Mouse (Mus musculus) forebrain, embryonic 11.5 days (tissue): ENCODE data around the gene Drd3. TPM values are rescaled to one million over a fixed set of nuclear protein-coding genes. Genes with fewer than 3 reads are reported as not detected.

Experiments
- ATAC-seq: fragments of 200-750 bp; cut with Nextera tagmentation; replicated peaks from 2 replicates; pipeline ENCODE4 v1.8.0; 2017; ENCODE audit warnings: moderate TSS enrichment; ENCODE audit not compliant: low FRiP score
- DNase-seq: peaks from one replicate; pipeline ENCODE4 v3.0.0-alpha.2; 2017; ENCODE audit warnings: low spot score
- H3K27ac ChIP-seq: fragments of 300-500 bp; sonication (generic); 2 replicates; pipeline ENCODE4 v1.5.1; 2014; ENCODE audit warnings: low read depth, low read length
- H3K27me3 ChIP-seq: fragments of 300-500 bp; sonication (generic); 2 replicates; pipeline ENCODE4 v1.6.1; 2014; ENCODE audit warnings: mild to moderate bottlenecking, low read length, mixed read lengths; ENCODE audit not compliant: control insufficient read depth, insufficient read depth
- H3K36me3 ChIP-seq: fragments of 300-500 bp; sonication (generic); 2 replicates; pipeline ENCODE4 v1.6.1; 2014; ENCODE audit warnings: mild to moderate bottlenecking, low read length, moderate library complexity, mixed read lengths; ENCODE audit not compliant: control insufficient read depth, insufficient read depth
- H3K4me1 ChIP-seq: fragments of 300-500 bp; sonication (generic); replicated peaks from 2 replicates; pipeline ENCODE4 v1.6.1; 2014; ENCODE audit warnings: low read length, mixed read lengths; ENCODE audit not compliant: control insufficient read depth, insufficient read depth
- H3K4me2 ChIP-seq: fragments of 300-500 bp; sonication (generic); 2 replicates; pipeline ENCODE4 v1.6.1; 2014; ENCODE audit warnings: low read depth, mild to moderate bottlenecking, low read length, moderate library complexity, mixed read lengths; ENCODE audit not compliant: severe bottlenecking
- H3K4me3 ChIP-seq: fragments of 300-500 bp; sonication (generic); 2 replicates; pipeline ENCODE4 v1.5.1; 2014; ENCODE audit warnings: low read depth, low read length
- H3K9ac ChIP-seq: fragments of 300-500 bp; sonication (generic); 2 replicates; pipeline ENCODE4 v1.6.1; 2014; ENCODE audit warnings: low read length
- H3K9me3 ChIP-seq: fragments of 300-500 bp; sonication (generic); 2 replicates; pipeline ENCODE4 v1.6.1; 2016; ENCODE audit warnings: low read length, mixed read lengths; ENCODE audit not compliant: control insufficient read depth
- WGBS: fragments of 180-500 bp; shearing (Covaris S2); extraction: QIAGEN DNeasy Blood & Tissue Kit; methylation state at CpG from one replicate; pipeline ENCODE4 v1.1.7; 2014; 5-methylcytosine and 5-hydroxymethylcytosine counted together
- polyA plus RNA-seq: library from polyadenylated mRNA; unstranded; fragments of >200 nt; fragmentation: Nextera tagmentation; extraction: Ambion mirVana; gene quantifications from 2 replicates; pipeline ENCODE4 v1.2.1, GENCODE M21; 2014

The Drd3 gene
- polyA plus RNA-seq, 1 experiment from 2014 or later, result 0.11 TPM

- 94% methylated on average over 1 of the region's 1 CpGs for whole genome bisulfite sequencing
Measured at GRCm38 (mm10) chr16:43772766-43773165, 18.9 kb downstream of the Drd3 start.

GRCm38 (mm10) chr16:43773506-43773905 lies 19.7 kb downstream of the Drd3 start:
- no peak overlapping the region for H3K9ac ChIP-seq
- no peak overlapping the region for H3K4me2 ChIP-seq
- 82% methylated on average over 4 of the region's 4 CpGs for WGBS
- no peaks in the 10 kb centered on the region for H3K9me3 ChIP-seq
- H3K27me3 ChIP-seq, result no peaks in the 10 kb centered on the region
- no peaks in the 10 kb centered on the region for H3K36me3 ChIP-seq
- H3K4me1 ChIP-seq, result no peaks in the 10 kb centered on the region
- no peak for DNase-seq
- ATAC-seq, result no peak
- H3K4me3 ChIP-seq, result no peak overlapping the region
- no peak overlapping the region for H3K27ac ChIP-seq

More at GRCm38 (mm10) chr16:43772766-43773165, 18.9 kb downstream of the Drd3 start:
- DNase-seq (no peak), ATAC-seq (no peak)
- H3K4me1 ChIP-seq, result no peaks in the 10 kb centered on the region
- H3K4me2 ChIP-seq, result no peak overlapping the region
- H3K27ac ChIP-seq, result no peak overlapping the region
- H3K4me3 ChIP-seq, result no peak overlapping the region
- no peaks in the 10 kb centered on the region for H3K36me3 ChIP-seq
- no peak overlapping the region for H3K9ac ChIP-seq
- no peaks in the 10 kb centered on the region for H3K9me3 ChIP-seq
- H3K27me3 ChIP-seq, result no peaks in the 10 kb centered on the region

GRCm38 (mm10) chr16:43776886-43777285 lies 23.1 kb downstream of the Drd3 start:
- DNase-seq, result no peak

GRCm38 (mm10) chr16:43799541-43799940 lies 45.7 kb downstream of the Drd3 start:
- 20% methylated on average over 4 of the region's 4 CpGs for WGBS
- no peak overlapping the region; the same call in 1 of the 2 replicates for H3K9ac ChIP-seq
- H3K4me2 ChIP-seq, result no peak overlapping the region
- peak overlapping the region; percentile 64 for H3K27ac ChIP-seq
- H3K4me3 ChIP-seq, result no peak overlapping the region
- peak; percentile 47 for ATAC-seq
- H3K36me3 ChIP-seq, result no peaks in the 10 kb centered on the region
- DNase-seq, result no peak
- peaks cover 6% of the 10 kb centered on the region for H3K9me3 ChIP-seq
- H3K27me3 ChIP-seq, result no peaks in the 10 kb centered on the region
- H3K4me1 ChIP-seq, result peaks cover 16% of the 10 kb centered on the region; the same call in 1 of the 2 replicates

More at GRCm38 (mm10) chr16:43776886-43777285, 23.1 kb downstream of the Drd3 start:
- Histone ChIP-seq H3K4me3 (no peak overlapping the region), H3K9me3 (no peaks in the 10 kb centered on the region), H3K9ac (no peak overlapping the region), H3K27me3 (no peaks in the 10 kb centered on the region), H3K36me3 (no peaks in the 10 kb centered on the region), H3K27ac (no peak overlapping the region), H3K4me2 (no peak overlapping the region), H3K4me1 (no peaks in the 10 kb centered on the region)
- no peak for ATAC-seq
- 88% methylated on average over 3 of the region's 3 CpGs for WGBS

GRCm38 (mm10) chr16:43800119-43800721 lies 46.4 kb downstream of the Drd3 start:
- Histone ChIP-seq H3K27me3 (no peaks in the 10 kb centered on the region), H3K4me1 (peaks cover 16% of the 10 kb centered on the region; the same call in 1 of the 2 replicates), H3K36me3 (no peaks in the 10 kb centered on the region), H3K4me2 (peak overlapping the region; percentile 15; the same call in 1 of the 2 replicates), H3K9me3 (peaks cover 6% of the 10 kb centered on the region), H3K4me3 (no peak overlapping the region), H3K27ac (peak overlapping the region; percentile 64; the same call in 1 of the 2 replicates), H3K9ac (no peak overlapping the region)
- WGBS, result 4% methylated on average over 13 of the region's 13 CpGs
- peak; percentile 80 for ATAC-seq
- peak; percentile 71 for DNase-seq

- Histone ChIP-seq H3K4me1 (peaks cover 16% of the 10 kb centered on the region; the same call in 1 of the 2 replicates), H3K36me3 (no peaks in the 10 kb centered on the region), H3K9me3 (peaks cover 6% of the 10 kb centered on the region), H3K4me3 (no peak overlapping the region), H3K27ac (no peak overlapping the region), H3K27me3 (no peaks in the 10 kb centered on the region), H3K4me2 (no peak overlapping the region), H3K9ac (no peak overlapping the region)
- 52% methylated on average over 3 of the region's 3 CpGs for WGBS
- ATAC-seq (no peak), DNase-seq (no peak)
Measured at GRCm38 (mm10) chr16:43801137-43801536, 47.3 kb downstream of the Drd3 start.

- H3K4me2 ChIP-seq, result peak overlapping the region; percentile 57
- no peaks in the 10 kb centered on the region for H3K27me3 ChIP-seq
- H3K4me1 ChIP-seq, result peaks cover 16% of the 10 kb centered on the region; the same call in 1 of the 2 replicates
- 2% methylated on average over 18 of the region's 18 CpGs for WGBS
- no peak overlapping the region for H3K27ac ChIP-seq
- ATAC-seq, result peak; percentile 42
- H3K4me3 ChIP-seq, result peak overlapping the region; percentile 24
- H3K9ac ChIP-seq, result peak overlapping the region; percentile 40; the same call in 1 of the 2 replicates
- H3K36me3 ChIP-seq, result no peaks in the 10 kb centered on the region
- DNase-seq, result peak; percentile 84
- peaks cover 3% of the 10 kb centered on the region for H3K9me3 ChIP-seq
Measured at GRCm38 (mm10) chr16:43801791-43802307, 48.0 kb downstream of the Drd3 start.

GRCm38 (mm10) chr16:43802466-43802865 lies 48.6 kb downstream of the Drd3 start:
- Histone ChIP-seq H3K4me1 (peaks cover 16% of the 10 kb centered on the region; the same call in 1 of the 2 replicates), H3K27ac (no peak overlapping the region), H3K27me3 (no peaks in the 10 kb centered on the region), H3K4me2 (no peak overlapping the region), H3K36me3 (no peaks in the 10 kb centered on the region), H3K9me3 (no peaks in the 10 kb centered on the region), H3K4me3 (no peak overlapping the region), H3K9ac (no peak overlapping the region)
- no peak for DNase-seq
- ATAC-seq, result no peak
- 46% methylated on average over 5 of the region's 5 CpGs for WGBS
